Mouse (Mus musculus): ENCODE measurements at regions not wholly inside any gene's neighbourhood (a gene's known extent, or its start where the extent isn't known, plus 50 kb on each side); places are given as distances from the start of the nearest gene placed in this dataset.

DNA sequence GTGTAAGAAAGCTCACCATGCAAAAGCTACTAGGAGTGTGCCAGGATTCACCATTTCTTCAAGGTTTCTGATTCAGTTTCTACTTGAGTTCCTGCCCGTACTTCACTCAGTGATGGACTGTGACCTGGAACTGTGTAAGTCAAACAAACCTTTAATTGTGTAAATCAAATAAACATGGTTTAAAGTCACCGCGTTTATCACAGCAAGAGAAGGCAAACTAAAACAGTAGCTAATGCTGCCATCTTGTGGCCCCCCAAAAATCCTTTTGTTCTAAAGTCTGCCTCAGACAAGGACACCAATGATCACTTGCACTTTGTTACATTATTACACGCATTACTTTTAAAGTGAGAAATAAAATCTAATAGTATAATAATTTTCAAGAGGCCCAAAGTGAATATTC, 63.6 kb upstream of the Dcx start:
- peak; percentile 2 for DNase-seq (ENCODE audit: low spot score)

Measured in gastrocnemius, adult 18-20 months (tissue).